Mouse (Mus musculus): ENCODE measurements around the gene A430033K04Rik. TPM values are rescaled to one million over a fixed set of nuclear protein-coding genes. Genes with fewer than 3 reads are reported as not detected.
A peak's percentile ranks its signal among the peaks of the same experiment; 100 is the strongest.

Gene A430033K04Rik
- polyA plus RNA-seq (2012; rRNA removed), result 5.6 and 7.2 TPM in 2 replicates

DNA sequence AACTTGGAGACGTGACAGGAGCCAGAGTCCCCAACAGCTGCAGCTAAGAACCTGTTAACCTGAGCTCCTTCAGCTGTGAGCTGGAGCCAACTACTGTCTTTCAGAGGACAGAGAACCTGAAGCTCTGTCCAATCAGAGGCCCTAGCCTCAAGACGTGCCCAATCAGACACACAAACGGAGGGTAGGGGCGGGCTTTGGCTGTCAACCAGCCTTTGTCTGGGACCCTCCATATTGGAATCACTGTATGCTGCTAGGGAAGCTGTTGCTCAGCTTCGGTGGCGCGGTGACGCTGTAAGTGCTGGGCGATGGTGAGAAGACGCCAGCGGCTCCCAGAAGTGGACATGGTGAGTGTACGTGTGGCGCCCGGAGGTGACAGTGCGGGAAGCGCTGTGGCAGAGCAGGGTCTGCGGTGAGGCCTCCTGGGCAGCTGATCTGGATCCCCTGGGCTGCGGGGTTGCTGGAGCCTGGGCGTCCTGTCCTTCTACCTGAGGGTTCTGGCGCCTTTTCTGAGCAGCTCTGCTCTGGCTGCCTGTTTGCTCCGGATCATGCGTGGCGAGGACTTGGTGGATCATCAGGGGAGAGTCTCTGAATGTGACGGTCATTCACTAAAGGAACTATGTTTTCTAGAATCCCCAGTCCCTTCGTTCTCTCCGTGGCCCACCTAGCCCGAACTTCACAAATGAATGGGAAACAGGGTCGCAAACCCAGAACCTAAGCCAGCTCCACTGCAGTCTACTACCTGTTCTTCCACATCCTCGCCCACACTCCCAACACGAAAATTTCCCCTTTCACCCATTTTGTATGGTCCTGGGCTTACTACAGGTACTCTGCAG, at the start of gene A430033K04Rik:
Gene A430033K04Rik, plus strand, starts transcription at position 215 of the 833 bp plus-strand sequence.
- DNase-seq (ENCODE audit: low spot score), result peak; percentile 76

DNA sequence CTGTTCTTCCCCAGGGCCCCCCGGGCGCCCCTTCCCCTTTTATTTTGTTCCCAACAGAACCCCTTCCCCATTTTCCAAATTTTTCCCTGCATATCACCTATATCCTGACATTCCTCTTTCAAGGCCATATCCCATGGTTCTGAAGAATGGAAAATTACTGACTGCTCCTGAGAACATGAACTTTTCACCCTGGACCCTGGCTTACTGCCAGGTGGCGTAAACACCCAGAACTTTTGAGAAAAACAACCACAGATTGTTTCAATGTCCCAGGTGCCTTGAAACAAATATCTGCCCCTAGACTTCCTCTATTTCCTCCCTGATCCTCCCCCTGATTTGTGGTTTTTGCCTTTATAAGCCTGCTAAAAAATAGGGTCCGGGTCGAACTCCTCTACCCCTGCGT, 35.3 kb upstream of the A430033K04Rik start:
- no peak for DNase-seq (ENCODE audit: low spot score)

DNA sequence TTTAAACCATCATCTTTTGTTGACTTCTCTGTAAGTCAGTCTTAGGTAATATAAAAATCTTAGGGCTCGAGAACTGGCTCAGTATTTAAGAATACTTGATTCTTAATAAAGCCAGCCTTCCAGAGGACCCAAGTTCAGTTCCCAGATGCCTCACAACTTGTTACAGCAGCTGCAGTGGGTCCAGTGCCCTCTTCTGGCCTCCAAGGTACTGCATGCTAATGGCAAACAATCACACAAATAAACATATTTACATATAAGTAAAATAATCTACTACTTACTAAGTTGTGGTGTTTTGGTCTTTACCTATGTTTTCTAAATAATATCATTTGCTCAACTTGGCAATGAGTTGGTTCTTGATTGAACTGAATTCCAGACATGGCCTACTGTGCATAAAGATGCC, 4.3 kb upstream of the A430033K04Rik start:
- DNase-seq (ENCODE audit: low spot score), result no peak

DNA sequence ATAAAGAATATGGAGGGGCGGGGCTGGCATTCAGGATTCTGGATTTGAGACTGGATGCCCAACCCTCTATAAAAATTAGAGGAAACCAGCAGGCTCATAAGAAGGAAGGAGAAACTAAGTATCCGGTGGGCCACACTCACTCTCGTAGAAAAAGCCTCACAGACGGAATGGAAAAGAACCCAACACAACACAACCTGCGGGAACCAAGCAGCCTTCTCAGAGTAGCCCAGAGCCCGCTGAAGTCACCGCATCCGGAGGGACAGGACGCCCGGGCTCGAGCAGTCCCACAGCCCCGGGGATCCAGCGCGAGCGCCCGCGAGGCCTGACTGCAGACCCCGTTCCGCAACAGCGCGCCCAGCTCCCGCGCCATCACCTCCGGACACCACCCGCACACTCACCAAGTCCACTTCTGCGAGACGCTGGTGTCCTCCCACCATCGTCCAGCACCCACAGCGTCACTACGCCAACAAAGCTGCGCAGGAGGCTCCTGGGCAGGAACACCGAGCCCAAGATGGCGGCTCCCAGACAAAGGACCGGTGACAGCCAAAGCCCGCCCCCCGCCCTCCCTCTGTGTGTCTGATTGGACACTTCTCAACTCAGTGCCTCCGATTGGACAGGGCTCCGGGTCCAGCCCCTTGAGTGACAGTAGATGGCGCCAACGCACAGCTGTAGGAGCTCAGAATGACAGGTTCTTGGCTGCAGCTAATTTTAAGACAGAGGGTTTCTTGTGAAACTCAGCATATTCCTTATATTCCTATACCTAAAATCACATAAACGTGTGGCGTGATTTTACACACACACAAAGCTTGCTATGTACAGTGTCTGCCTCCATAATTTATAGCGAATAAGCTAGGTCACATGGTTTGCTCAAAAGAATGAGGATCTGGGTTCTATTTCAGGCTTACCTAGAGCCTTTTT, 3.2 kb upstream of the A430033K04Rik start, which contains the start of gene Zfp68:
Gene Zfp68, minus strand, starts transcription at position 551 of the 918 bp plus-strand sequence.
- peak; percentile 78 for DNase-seq (ENCODE audit: low spot score)

DNA sequence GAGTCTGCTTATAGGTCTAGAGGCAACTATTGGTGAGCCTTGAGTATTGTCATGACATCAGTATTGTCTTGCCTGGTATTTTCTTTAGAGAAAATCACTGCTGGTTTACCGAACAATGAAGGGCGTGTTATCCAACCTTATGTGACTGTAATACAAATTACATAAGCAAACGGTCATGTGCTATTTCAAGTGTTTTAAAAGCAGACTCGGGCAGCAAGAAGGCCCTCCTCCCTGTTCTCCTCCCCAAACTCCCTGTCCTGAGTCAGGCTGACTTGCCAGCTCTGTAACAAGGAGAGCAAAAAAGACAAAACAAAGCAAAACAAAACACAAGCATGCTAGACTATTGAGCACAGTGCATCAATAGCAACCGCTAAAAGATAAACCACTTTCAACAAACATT, 1.8 kb upstream of the A430033K04Rik start:
- no peak for DNase-seq (ENCODE audit: low spot score)

DNA sequence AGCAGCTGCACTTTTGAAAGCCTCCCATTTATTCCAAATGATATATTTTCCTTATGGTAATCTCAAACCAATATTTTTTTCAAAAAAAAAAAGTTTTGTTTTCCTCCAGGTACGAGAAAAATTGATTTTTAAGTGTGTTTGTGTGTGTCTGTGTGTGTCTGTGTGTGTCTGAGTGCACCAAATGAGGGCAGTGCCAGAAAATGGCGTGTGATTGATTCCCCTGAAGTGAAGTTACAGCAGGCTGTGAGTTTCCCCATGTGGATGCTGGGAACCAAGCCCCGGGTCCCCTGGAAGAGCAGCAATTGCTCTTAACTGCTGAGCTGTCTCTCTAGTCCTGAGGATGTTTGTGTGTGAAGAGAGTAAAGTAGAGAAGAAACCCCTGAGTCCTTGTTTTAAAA, 818 bp downstream of the A430033K04Rik start:
- no peak for DNase-seq (ENCODE audit: low spot score)

DNA sequence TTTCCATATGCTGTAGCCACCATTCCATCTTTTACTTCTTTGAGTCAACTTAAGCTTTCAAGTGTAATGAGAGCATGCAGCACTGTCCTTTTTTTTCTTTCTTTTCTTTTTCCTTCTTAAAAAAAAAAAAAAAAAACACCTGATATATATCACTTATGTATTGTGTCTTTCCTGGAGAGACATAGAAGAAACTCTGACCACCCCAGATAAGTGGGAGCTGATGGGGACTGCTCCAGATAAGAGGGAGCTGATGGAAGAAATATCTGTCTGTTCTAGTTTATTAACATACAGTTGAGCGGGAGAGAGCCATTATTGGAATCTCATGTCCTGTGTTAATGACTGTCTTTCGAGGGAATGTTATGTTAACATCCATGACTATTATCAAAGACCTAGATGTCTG, 13.8 kb downstream of the A430033K04Rik start:
- DNase-seq (ENCODE audit: low spot score), result no peak

DNA sequence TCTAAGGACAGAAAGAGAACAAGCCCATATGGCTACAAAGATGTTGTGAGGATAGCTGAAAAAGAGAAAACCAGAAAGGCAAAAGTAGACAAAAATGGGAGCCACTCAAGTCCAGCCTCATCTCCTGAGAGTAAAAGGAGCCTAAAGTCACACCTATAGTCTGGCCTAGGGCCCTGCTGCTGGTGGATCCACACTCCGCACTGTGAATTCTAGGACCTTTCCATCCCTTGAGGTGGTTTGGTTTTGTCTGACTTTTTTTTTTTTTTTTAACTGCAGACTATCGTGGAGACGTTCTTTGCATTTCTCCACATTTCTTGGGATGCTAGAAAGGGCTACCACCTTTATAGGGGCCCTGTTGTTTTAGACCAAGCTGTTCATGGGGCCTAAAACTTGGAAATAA, 18.4 kb downstream of the A430033K04Rik start:
- DNase-seq (ENCODE audit: low spot score), result no peak

DNA sequence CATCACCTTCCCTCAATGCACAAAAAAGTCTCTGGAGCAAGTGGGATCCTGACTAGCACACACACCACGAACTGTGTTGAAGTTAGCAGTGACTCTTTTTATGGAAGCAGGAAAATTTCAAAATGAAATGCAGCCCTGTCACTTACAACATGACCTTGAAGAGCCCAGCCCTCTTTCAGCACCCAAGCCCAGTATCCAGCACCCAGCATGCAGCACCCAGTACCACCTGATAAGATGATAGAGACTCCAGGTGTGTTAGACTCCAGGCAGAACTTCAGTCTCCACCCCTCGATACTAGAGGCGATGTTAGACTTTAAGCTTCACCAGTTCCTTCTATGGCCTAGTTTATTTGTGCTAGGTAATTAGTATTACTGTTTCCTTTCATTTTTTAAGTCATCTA, 19.1 kb downstream of the A430033K04Rik start:
- no peak for DNase-seq (ENCODE audit: low spot score)

DNA sequence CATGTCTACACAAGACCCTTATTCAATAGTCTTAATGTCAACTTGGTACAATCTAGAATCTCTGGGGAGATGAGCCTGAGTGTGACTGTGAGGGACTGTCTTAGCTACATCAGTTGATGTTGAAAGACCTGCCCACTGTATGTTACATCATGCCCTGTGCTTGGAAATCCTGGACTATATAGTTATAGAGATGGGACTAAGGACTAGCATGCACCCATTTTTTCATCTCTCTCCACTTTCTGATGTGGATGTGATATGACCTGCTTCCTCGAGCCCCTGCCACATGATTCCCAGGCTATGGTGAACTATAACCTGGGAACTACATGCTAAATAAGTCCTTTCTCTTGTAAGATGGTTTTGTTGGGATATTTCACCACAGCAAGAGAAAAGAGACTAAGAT, 30.3 kb downstream of the A430033K04Rik start:
- DNase-seq (ENCODE audit: low spot score), result no peak

DNA sequence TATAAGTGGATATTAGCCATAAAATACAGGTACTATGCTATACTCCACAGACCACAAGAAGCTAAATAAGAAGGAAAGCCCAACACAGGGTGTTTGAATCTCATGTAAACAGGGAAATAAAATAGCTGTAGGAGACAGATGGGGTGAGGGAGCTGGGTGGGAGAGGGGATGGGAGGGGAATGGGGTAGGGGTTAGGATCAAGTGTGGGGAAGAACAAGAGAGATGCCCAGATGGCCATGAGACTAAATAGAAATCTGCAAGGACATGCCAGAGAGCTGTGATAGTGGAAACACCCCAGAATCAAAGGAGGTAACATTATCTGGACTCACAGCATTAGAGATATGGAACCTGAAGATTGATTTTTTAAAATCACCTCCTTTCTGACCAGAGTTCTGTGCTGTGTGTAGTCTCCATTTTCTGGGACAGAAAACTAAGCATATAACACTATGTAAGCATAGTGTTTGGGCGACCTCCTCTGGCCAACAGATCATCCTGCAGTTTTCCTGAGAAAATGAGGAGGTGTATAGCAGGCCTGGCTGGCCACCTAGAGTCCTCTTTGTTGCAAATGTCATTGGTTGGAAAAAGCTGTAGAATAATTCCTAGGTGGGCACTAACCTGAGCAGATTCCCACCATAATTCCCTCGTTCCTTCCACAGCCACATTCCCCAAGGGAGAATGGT, 34.0 kb downstream of the A430033K04Rik start:
- DNase-seq (ENCODE audit: low spot score), result no peak

DNA sequence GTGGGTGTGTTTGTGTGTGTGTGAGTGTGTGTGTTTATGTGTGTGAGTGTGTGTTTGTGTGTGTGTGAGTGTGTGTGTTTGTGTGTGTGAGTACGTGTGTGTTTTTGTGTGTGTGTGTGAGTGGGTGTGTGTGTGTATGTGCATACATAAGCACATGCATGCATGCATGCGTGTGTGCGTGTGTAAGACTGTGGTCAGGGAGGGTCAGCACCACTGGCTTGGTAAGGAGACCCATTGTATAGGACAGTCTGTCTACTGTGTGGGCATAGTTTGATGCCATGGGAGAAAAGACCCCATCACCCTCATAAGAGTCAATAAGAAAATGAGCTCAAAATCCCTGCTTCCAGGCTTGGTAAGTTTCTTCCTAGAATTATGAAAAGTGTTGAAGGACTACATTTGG, 34.7 kb downstream of the A430033K04Rik start:
- DNase-seq (ENCODE audit: low spot score), result no peak

DNA sequence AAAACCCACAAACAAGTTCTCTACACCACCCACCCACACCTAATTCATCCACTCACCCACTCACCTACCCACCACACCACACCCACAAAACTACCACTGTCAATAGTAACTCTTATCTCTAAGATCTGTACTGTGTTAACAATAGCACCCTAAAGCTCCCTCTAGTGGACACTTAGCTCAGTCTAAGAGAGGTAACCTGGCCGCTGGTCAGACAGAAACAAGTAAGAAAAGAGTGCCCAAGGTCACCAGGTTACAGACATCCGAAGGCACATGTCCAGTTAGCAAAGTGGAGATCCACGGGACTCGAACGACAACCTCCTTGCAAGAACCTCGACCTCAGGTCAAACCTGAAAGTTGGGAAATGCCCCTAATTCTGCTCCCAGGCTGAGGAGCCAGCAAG, 35.2 kb downstream of the A430033K04Rik start:
- no peak for DNase-seq (ENCODE audit: low spot score)

DNA sequence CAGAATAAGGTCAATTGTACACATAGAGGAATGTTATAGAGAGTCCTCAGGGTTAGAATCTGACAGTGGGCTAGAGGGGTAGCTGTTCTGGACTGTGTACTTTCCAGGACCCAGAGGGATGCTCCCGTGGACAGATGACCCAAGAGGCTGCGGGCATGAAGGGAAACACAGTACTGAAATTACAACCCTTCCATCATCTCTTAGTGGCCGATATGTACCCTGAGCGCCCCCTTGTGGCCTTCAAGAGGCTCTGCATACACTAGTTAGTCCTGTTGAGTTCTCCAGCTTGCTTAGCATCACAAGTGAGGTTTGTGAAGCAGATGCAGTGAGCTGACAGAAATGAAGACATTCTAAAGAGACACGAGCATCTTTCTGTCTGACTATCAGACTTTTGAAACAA, 36.3 kb downstream of the A430033K04Rik start:
- no peak for DNase-seq (ENCODE audit: low spot score)

DNA sequence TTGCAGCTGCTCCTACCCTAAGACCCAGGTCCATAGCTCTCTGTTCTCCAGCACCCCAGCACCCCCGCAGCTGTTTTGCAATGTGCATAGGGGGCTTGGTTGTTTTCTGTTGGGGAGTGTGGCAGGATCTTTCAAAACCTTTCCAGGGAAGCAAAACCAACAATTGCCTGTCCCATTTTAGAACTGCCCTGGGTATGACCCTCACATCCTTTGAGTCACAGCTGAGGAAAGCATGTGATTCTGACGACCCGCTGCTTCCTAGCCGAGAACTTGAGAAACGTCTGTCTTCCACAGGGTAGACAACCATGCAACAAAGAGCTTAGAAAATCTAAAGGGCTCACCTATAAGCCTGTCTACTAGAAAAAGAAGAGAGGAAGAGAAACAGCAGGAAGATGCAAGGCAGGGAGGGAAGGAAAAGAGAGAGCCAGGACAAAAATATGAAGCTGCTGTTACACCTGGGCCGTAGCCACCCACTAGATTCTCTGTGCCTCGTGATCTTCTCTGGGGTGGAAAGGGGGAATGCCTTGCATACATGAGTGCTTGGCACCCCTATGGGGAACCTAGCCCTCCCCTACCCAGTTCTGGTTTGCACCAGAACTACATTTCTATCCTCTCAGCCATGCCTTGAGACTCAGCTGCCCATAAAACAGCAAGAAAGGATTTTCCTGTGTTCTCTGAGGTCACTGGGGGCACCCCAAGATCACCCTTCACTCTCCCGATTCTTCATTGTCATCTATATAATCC, 60.5 kb downstream of the A430033K04Rik start:
- no peak for DNase-seq (ENCODE audit: low spot score)

DNA sequence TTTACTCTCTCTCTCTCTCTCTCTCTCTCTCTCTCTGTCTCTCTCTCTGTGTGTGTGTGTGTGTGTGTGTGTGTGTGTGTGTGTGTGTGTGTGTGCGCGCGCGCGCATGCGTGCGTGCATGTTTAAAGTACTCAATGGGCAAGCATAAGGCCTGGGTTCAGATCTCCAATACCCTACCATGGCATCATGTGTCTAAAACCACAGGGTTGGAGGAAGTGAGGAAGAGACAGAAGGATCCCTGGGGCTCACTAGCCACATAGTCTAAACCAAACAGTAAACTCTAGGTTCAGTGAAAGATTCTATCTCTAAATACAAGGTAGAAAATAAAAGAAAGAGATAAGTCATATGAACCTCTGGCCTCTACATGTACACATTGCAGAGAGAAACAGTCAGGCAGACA, 61.2 kb downstream of the A430033K04Rik start:
- DNase-seq (ENCODE audit: low spot score), result no peak

DNA sequence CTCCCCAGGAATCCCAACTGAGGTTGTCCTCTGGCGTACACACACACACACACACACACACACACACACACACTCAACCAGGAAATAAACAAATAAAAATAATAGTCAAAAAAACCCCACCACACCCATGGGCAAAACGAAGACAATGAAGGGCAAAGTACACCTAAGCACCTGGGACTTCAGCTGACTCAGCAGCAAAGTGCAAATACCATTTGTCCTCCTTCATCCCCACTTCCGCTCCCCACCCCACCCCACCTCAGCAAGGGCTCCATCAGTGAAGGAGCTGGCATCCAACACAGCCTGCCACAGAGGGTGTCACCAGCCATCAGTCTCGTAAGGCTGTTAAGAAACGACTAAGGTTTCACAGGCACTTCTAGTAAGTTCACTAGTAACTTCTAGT, 64.8 kb downstream of the A430033K04Rik start:
- no peak for DNase-seq (ENCODE audit: low spot score)

DNA sequence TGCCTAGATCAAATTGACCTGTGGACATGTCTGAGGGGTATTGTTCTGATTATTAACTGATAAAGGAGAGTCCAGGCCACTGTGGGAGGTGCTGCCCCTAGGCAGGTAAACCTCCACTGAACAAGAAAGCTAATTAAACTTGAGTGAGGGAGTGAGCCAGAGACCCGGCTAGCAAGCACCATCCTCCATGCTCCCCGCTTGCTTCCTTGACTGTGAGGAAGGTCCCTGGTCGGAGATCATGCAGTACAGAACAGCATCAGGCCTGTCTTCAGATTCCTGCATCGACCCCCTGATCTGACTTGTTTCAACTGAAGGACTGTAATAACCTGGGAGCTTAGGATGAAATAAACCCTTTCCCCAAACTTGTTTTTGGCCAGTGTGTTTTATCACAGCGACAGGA, 66.6 kb downstream of the A430033K04Rik start:
- DNase-seq (ENCODE audit: low spot score), result no peak

DNA sequence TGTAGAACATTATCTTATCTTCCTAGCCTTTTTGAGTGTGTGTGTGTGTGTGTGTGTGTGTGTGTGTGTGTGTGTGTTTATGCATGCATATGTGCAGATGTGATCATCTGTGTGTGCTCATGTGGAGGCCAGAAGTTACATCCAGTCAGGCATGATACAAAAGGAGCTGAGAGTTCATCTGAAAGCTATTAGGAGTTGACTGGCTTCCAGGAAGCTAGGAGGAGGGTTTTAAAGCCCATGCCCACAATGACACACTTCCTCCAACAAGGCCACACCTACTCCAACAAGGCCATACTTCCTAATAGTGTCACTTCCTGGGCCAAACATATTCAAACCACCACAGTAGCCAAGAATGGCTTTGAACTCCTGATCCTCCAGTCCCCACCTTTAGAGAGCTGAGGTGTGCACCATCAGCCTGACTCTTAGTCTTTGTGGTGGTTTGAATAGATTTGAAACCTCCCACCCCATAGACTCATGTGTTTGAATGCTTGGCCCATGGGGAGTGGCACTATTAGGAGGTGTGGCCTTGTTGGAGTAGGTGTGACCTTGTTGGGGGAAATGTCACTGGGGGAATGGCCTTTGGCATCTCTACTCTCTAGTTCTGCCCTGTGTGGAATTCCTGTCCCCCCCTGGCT, 70.4 kb downstream of the A430033K04Rik start:
- no peak for DNase-seq (ENCODE audit: low spot score)

DNA sequence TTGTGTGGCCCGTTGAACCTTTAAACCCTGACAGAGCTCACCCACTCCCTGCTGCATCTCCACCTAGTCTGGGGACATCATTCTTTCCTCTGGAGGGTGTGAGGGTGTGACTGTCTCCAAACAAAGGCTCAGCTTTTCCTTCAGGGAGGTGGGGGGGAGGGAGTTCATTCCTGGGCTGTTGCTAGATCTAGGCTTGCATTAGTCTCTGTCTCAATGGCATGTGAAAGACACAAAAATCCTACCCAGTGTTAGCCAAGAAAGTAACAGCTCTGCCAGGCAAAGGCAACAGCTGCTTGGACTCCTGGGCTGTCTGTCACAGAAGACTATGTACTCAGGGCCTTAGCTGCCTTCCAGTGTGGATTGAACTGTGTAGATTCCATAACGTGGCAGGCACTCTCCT, 71.4 kb downstream of the A430033K04Rik start:
- DNase-seq (ENCODE audit: low spot score), result no peak
